Comparison of ENCODE assay signal across 10 mouse cellular contexts in genomic region chr5:139323260-139323924, GRCm38 (mm10). TPM values are rescaled to one million over a fixed set of nuclear protein-coding genes. Genes with fewer than 3 reads are reported as not detected.
DNase-seq lines count a peak whose midpoint lies in the region; ATAC-seq lines count a peak whose summit lies in the region.
"Had no signal": no experiment of that assay in that cellular context is flagged by ENCODE, and none has a peak within 500 bp of the region (broad histone marks: within the 10 kb centered on the region; RNA-seq: fewer than 3 reads in every experiment).

No protein-coding gene starts in this region.

- no peak for ATAC-seq in liver, embryonic 11.5 days (replicated peaks; ENCODE audit: low FRiP score)
- no peak for ATAC-seq in intestine, embryonic 15.5 days
- no peak for ATAC-seq in midbrain, embryonic 13.5 days

- no peaks in the 10 kb centered on the region for H3K36me3 ChIP-seq in liver, embryonic 11.5 days (ENCODE audit: control insufficient read depth, insufficient read depth, low read length)
- no peaks in the 10 kb centered on the region for H3K36me3 ChIP-seq in intestine, embryonic 15.5 days
- H3K36me3 ChIP-seq in midbrain, embryonic 13.5 days = no peaks in the 10 kb centered on the region

- H3K4me1 ChIP-seq in liver, embryonic 11.5 days (replicated peaks; ENCODE audit: control insufficient read depth, insufficient read depth, low read length) = peaks cover 16% of the 10 kb centered on the region
- peaks cover 16% of the 10 kb centered on the region for H3K4me1 ChIP-seq in intestine, embryonic 15.5 days (replicated peaks)
- H3K4me1 ChIP-seq in midbrain, embryonic 13.5 days (replicated peaks) = peaks cover 19% of the 10 kb centered on the region

- intact Hi-C loops in heart, postnatal 36 days (cut with DNase I) = no loop called here

- peaks cover 25% of the 10 kb centered on the region for H3K27me3 ChIP-seq in liver, embryonic 11.5 days (replicated peaks; ENCODE audit: control insufficient read depth, insufficient read depth, low read length)
- H3K27me3 ChIP-seq in intestine, embryonic 15.5 days (replicated peaks) = peaks cover 23% of the 10 kb centered on the region
- H3K27me3 ChIP-seq in midbrain, embryonic 13.5 days = peaks cover 51% of the 10 kb centered on the region

- H3K9me3 ChIP-seq in liver, embryonic 11.5 days (ENCODE audit: control insufficient read depth, low read length) = no peaks in the 10 kb centered on the region
- H3K9me3 ChIP-seq in intestine, embryonic 15.5 days = no peaks in the 10 kb centered on the region
- no peaks in the 10 kb centered on the region for H3K9me3 ChIP-seq in midbrain, embryonic 13.5 days

- WGBS in liver, embryonic 11.5 days = 79% methylated on average over 9 of the region's 9 CpGs
- WGBS in intestine, embryonic 15.5 days = 76% methylated on average over 9 of the region's 9 CpGs
- 84% methylated on average over 9 of the region's 9 CpGs for WGBS in midbrain, embryonic 13.5 days

- DNase-seq in liver, embryonic 11.5 days (ENCODE audit: low spot score) = no peak
- DNase-seq in liver = no peak
- DNase-seq in cerebellum, adult 18-20 months = peak; percentile 57 to 67
- no peak for DNase-seq in heart, adult 9 months (ENCODE audit: low spot score in 2 of 2)
- DNase-seq in heart, postnatal 36 days = no peak
- no peak for DNase-seq in thymus, adult 18-20 months

- no peak overlapping the region for H3K4me3 ChIP-seq in liver, embryonic 11.5 days (ENCODE audit: low read depth, low read length)
- H3K4me3 ChIP-seq in intestine, embryonic 15.5 days (replicated peaks) = peak overlapping the region; percentile 70
- peak overlapping the region; percentile 67; the same call in 1 of the 2 replicates for H3K4me3 ChIP-seq in midbrain, embryonic 13.5 days (replicated peaks)

- H3K27ac ChIP-seq in liver, embryonic 11.5 days (ENCODE audit: low read depth, low read length) = no peak overlapping the region; the same call in 1 of the 2 replicates
- no peak overlapping the region for H3K27ac ChIP-seq in intestine, embryonic 15.5 days
- H3K27ac ChIP-seq in midbrain, embryonic 13.5 days = no peak overlapping the region

- peak overlapping the region; percentile 99 for H3K4me2 ChIP-seq in liver, embryonic 11.5 days
- H3K4me2 ChIP-seq in intestine, embryonic 15.5 days (replicated peaks) = peak overlapping the region; percentile 94
- peak overlapping the region; percentile 91 for H3K4me2 ChIP-seq in midbrain, embryonic 13.5 days (replicated peaks)

- no peak overlapping the region for H3K9ac ChIP-seq in liver, embryonic 11.5 days (ENCODE audit: low read depth, low read length)
- peak overlapping the region; percentile 82 for H3K9ac ChIP-seq in intestine, embryonic 15.5 days
- H3K9ac ChIP-seq in midbrain, embryonic 13.5 days (replicated peaks) = no peak overlapping the region

RNA-seq across cellular contexts. Expression of gene Adap1, which starts 2.0 kb away (rescaled TPM):
- 7.2 and 8.1 TPM in 2 replicates for polyA plus RNA-seq in liver, embryonic 11.5 days (2014; fragmentation: Nextera tagmentation; extraction: Ambion mirVana)
- 20.1 and 20.5 TPM in 2 replicates for polyA plus RNA-seq in intestine, embryonic 15.5 days (2015; fragmentation: Nextera tagmentation; extraction: Ambion mirVana)
- 13.8 and 14.5 TPM in 2 replicates for polyA plus RNA-seq in midbrain, embryonic 13.5 days (2015; fragmentation: Nextera tagmentation; extraction: Ambion mirVana)
- total RNA-seq in heart, postnatal 36 days (2021) = 1 to 10 TPM; 1.4 to 1.5 TPM

RNA-seq across cellular contexts. Expression of gene Cox19, which starts 27.8 kb away (rescaled TPM):
- polyA plus RNA-seq in liver, embryonic 11.5 days (2014; fragmentation: Nextera tagmentation; extraction: Ambion mirVana) = 98.1 and 103 TPM in 2 replicates
- 162 and 168 TPM in 2 replicates for polyA plus RNA-seq in intestine, embryonic 15.5 days (2015; fragmentation: Nextera tagmentation; extraction: Ambion mirVana)
- polyA plus RNA-seq in midbrain, embryonic 13.5 days (2015; fragmentation: Nextera tagmentation; extraction: Ambion mirVana) = 120 and 131 TPM in 2 replicates
- total RNA-seq in heart, postnatal 36 days (2021) = 10 to 100 TPM; 80.4 to 83.7 TPM

RNA-seq across cellular contexts. Expression of gene Cyp2w1, which starts 29.0 kb away (rescaled TPM):
- not detected in 2 replicates for polyA plus RNA-seq in liver, embryonic 11.5 days (2014; fragmentation: Nextera tagmentation; extraction: Ambion mirVana)
- polyA plus RNA-seq in intestine, embryonic 15.5 days (2015; fragmentation: Nextera tagmentation; extraction: Ambion mirVana) = 23.5 and 25.8 TPM in 2 replicates
- not detected in 2 replicates for polyA plus RNA-seq in midbrain, embryonic 13.5 days (2015; fragmentation: Nextera tagmentation; extraction: Ambion mirVana)
- not detected for total RNA-seq in heart, postnatal 36 days (2021)
- total RNA-seq: layer of hippocampus, postnatal 25 days had no signal
- polyA plus RNA-seq: neural tube, embryonic 11.5 days had no signal

RNA-seq across cellular contexts. Expression of gene Gpr146, which starts 54.1 kb away (rescaled TPM):
- 13.4 and 15.1 TPM in 2 replicates for polyA plus RNA-seq in liver, embryonic 11.5 days (2014; fragmentation: Nextera tagmentation; extraction: Ambion mirVana)
- polyA plus RNA-seq in intestine, embryonic 15.5 days (2015; fragmentation: Nextera tagmentation; extraction: Ambion mirVana) = 2.2 and 2.7 TPM in 2 replicates
- polyA plus RNA-seq in midbrain, embryonic 13.5 days (2015; fragmentation: Nextera tagmentation; extraction: Ambion mirVana) = 1.7 TPM in 2 replicates
- 10 to 100 TPM; 43.6 to 56.2 TPM for total RNA-seq in heart, postnatal 36 days (2021)

Comparison
In these comparisons a context has a peak if more than half of its experiments do, and no peak if none do; other contexts are left out.
1. DNase-seq: peak in cerebellum, adult 18-20 months (2 of 2); none in liver, embryonic 11.5 days (single experiment), liver (single experiment), heart, adult 9 months (0 of 2), heart, postnatal 36 days (0 of 2) and thymus, adult 18-20 months (0 of 2).
2. RNA of gene Cyp2w1, which starts 29.0 kb away (polyA plus RNA-seq): 23.5 to 25.8 TPM in intestine, embryonic 15.5 days; not detected in liver, embryonic 11.5 days and not detected in midbrain, embryonic 13.5 days; every median in the first group is over 10 times any median in the second.
3. Peak in every context shown above with its lines, with median percentiles within 50 percentile points of each other: H3K4me2 ChIP-seq.